Mouse (Mus musculus) limb, embryonic 15.5 days (tissue): ENCODE measurements around the gene Mrps16. TPM values are rescaled to one million over a fixed set of nuclear protein-coding genes. Genes with fewer than 3 reads are reported as not detected.

ENCODE experiments used
- ATAC-seq: fragments of 200-750 bp; cut with Nextera tagmentation; 2 replicates; pipeline ENCODE4 v1.8.0; 2017; ENCODE audit warnings: low read depth, moderate TSS enrichment; ENCODE audit not compliant: insufficient number of reproducible peaks, low FRiP score, low TSS enrichment
- H3K27ac ChIP-seq: fragments of 300-500 bp; sonication (generic); 2 replicates; pipeline ENCODE4 v1.5.1; 2015; ENCODE audit warnings: moderate library complexity, mild to moderate bottlenecking, inconsistent platforms
- H3K27me3 ChIP-seq: fragments of 300-500 bp; sonication (generic); 2 replicates; pipeline ENCODE4 v1.6.1; 2015; ENCODE audit warnings: inconsistent platforms
- H3K36me3 ChIP-seq: fragments of 300-500 bp; sonication (generic); 2 replicates; pipeline ENCODE4 v1.6.1; 2015; ENCODE audit warnings: inconsistent platforms
- H3K4me1 ChIP-seq: fragments of 300-500 bp; sonication (generic); 2 replicates; pipeline ENCODE4 v1.6.1; 2015; ENCODE audit warnings: inconsistent platforms
- H3K4me2 ChIP-seq: fragments of 300-500 bp; sonication (generic); 2 replicates; pipeline ENCODE4 v1.6.1; 2015; ENCODE audit warnings: mild to moderate bottlenecking, inconsistent platforms
- H3K4me3 ChIP-seq: fragments of 300-500 bp; sonication (generic); 2 replicates; pipeline ENCODE4 v1.5.1; 2015; ENCODE audit warnings: mild to moderate bottlenecking, inconsistent platforms
- H3K9ac ChIP-seq: fragments of 300-500 bp; sonication (generic); 2 replicates; pipeline ENCODE4 v1.6.1; 2015; ENCODE audit warnings: inconsistent platforms
- H3K9me3 ChIP-seq: fragments of 300-500 bp; sonication (generic); 2 replicates; pipeline ENCODE4 v1.6.1; 2016; ENCODE audit warnings: inconsistent platforms
- WGBS: fragments of 180-500 bp; shearing (Covaris S2); methylation state at CpG from one replicate; pipeline ENCODE4 v1.1.7; 2015; 5-methylcytosine and 5-hydroxymethylcytosine counted together
- polyA plus RNA-seq: library from polyadenylated mRNA; unstranded; fragments of >200 nt; fragmentation: Nextera tagmentation; extraction: Ambion mirVana; gene quantifications from 2 replicates; pipeline ENCODE4 v1.2.1, GENCODE M21; 2015

The Mrps16 gene
- polyA plus RNA-seq, 1 experiment from 2014 or later: 87.8 TPM

GRCm38 (mm10) chr14:20347441-20347990 lies 45.9 kb downstream of the Mrps16 start:
- peak; percentile 66 for ATAC-seq
- no peaks in the 10 kb centered on the region for H3K9me3 ChIP-seq
- H3K9ac ChIP-seq: peak overlapping the region; percentile 94
- 3% methylated on average over 15 of the region's 15 CpGs for WGBS
- peak overlapping the region; percentile 78 for H3K4me3 ChIP-seq
- H3K27me3 ChIP-seq: no peaks in the 10 kb centered on the region
- peak overlapping the region; percentile 67 for H3K4me2 ChIP-seq
- peak overlapping the region; percentile 84 for H3K27ac ChIP-seq
- H3K36me3 ChIP-seq: peaks cover 32% of the 10 kb centered on the region
- H3K4me1 ChIP-seq: peaks cover 3% of the 10 kb centered on the region; the same call in 1 of the 2 replicates

DNA sequence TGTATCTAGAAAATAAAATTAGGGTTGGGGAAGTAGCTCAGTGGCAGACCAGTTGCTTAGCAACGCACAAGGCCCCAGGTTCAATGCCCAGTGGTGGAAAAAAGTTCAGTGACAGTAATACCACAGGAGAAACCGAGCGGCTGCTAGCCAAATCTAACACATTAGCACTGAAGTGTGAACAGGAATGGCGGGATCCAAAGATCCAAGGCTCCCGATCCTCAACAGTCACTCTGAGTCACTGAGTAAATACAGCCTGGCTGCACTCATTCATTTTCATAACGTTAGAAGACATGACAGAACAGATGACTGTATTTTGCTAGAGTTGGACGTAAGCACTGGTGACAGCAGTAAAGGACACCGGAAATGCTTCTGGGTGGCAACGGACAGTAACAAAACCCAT lies 47.5 kb downstream of the Mrps16 start:
- 88% methylated on average over 9 of the region's 9 CpGs for WGBS
- H3K36me3 ChIP-seq: peaks cover 37% of the 10 kb centered on the region
- ATAC-seq: no peak

DNA sequence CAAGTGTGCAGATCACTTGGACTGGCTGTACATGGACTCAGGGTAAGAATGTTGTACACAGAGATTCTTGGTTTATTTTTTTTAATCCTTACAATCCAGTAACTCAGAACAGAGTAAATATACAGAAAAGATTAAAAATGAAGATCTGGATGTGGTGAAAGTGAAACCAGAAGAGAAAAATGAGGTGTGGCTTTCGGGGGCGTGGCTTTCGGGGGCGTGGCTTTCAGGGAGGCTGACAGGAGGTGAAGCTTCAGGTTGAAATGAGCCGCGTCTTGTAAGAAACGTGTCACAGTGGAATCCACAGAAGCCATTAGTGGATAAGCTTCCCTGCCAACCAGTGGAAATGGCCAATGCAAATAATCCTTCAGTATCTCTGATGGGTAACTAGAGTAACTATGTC lies 52.6 kb downstream of the Mrps16 start:
- H3K4me2 ChIP-seq: no peak overlapping the region
- H3K36me3 ChIP-seq: peaks cover 57% of the 10 kb centered on the region
- H3K9me3 ChIP-seq: no peaks in the 10 kb centered on the region
- H3K4me1 ChIP-seq: no peaks in the 10 kb centered on the region
- no peak overlapping the region for H3K27ac ChIP-seq
- WGBS: 76% methylated on average over 7 of the region's 7 CpGs
- no peak for ATAC-seq
- no peak overlapping the region for H3K4me3 ChIP-seq
- H3K9ac ChIP-seq: no peak overlapping the region
- H3K27me3 ChIP-seq: no peaks in the 10 kb centered on the region

More for the DNA sequence above, 47.5 kb downstream of the Mrps16 start:
- Histone ChIP-seq H3K4me3 (no peak overlapping the region), H3K4me1 (peaks cover 3% of the 10 kb centered on the region; the same call in 1 of the 2 replicates), H3K9ac (no peak overlapping the region), H3K9me3 (no peaks in the 10 kb centered on the region), H3K27ac (no peak overlapping the region), H3K4me2 (no peak overlapping the region), H3K27me3 (no peaks in the 10 kb centered on the region)

GRCm38 (mm10) chr14:20340149-20340548 lies 53.3 kb downstream of the Mrps16 start:
- no peak overlapping the region for H3K4me2 ChIP-seq
- ATAC-seq: no peak
- H3K9me3 ChIP-seq: no peaks in the 10 kb centered on the region
- 84% methylated on average over 8 of the region's 8 CpGs for WGBS
- H3K27ac ChIP-seq: no peak overlapping the region
- no peaks in the 10 kb centered on the region for H3K27me3 ChIP-seq
- no peak overlapping the region for H3K4me3 ChIP-seq
- H3K36me3 ChIP-seq: peaks cover 57% of the 10 kb centered on the region
- no peak overlapping the region for H3K9ac ChIP-seq
- H3K4me1 ChIP-seq: no peaks in the 10 kb centered on the region

DNA sequence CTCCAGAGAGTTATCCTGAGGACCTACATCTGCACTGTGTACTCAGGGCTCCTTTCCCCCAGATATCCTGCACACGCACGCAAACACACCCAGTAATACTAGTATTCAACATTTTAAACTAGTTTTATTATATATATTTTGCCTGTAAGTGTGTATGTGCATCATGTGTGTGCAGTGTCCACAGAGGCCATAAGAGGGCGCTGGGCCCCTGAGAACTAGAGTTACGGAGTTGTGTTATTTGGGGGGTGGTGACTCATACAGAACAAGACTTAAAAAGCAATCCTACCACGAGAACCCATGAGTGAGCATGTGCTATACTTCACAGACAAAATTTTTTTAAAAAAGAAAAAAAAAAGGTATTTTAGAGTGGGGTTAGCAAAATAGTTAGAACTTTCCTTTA lies 54.0 kb downstream of the Mrps16 start:
- no peak overlapping the region for H3K9ac ChIP-seq
- H3K4me1 ChIP-seq: no peaks in the 10 kb centered on the region
- no peak for ATAC-seq
- no peaks in the 10 kb centered on the region for H3K9me3 ChIP-seq
- H3K4me2 ChIP-seq: no peak overlapping the region
- H3K4me3 ChIP-seq: no peak overlapping the region
- H3K36me3 ChIP-seq: peaks cover 58% of the 10 kb centered on the region
- WGBS: 94% methylated on average over 5 of the region's 5 CpGs
- H3K27ac ChIP-seq: no peak overlapping the region
- H3K27me3 ChIP-seq: no peaks in the 10 kb centered on the region

Other genes with a start within 250 kb of the Mrps16 start
- gene Kcnk5, start 211.8 kb downstream of the Mrps16 start, polyA plus RNA-seq: 4.5 and 4.7 TPM in 2 replicates
- 0.17 TPM in 1 of 2 replicates, not detected in the other for gene Kcnk16, start 124.4 kb downstream of the Mrps16 start, polyA plus RNA-seq
- 17.6 and 19.6 TPM in 2 replicates for gene Nudt13, start 98.9 kb downstream of the Mrps16 start, polyA plus RNA-seq
- gene Ecd, start 45.5 kb downstream of the Mrps16 start, polyA plus RNA-seq: 47.5 and 48.2 TPM in 2 replicates
- 31.1 and 34.8 TPM in 2 replicates for gene Fam149b, start 45.5 kb downstream of the Mrps16 start, polyA plus RNA-seq
- 164 and 168 TPM in 2 replicates for gene Dnajc9, start 4.7 kb downstream of the Mrps16 start, polyA plus RNA-seq
- 0.35 and 0.51 TPM in 2 replicates for gene Cfap70, start 58.6 kb upstream of the Mrps16 start, polyA plus RNA-seq
- gene Anxa7, start 86.5 kb upstream of the Mrps16 start, polyA plus RNA-seq: 59.7 and 62.9 TPM in 2 replicates
- gene Mss51, start 103.3 kb upstream of the Mrps16 start, polyA plus RNA-seq: 2.2 and 2.4 TPM in 2 replicates
- 43.0 and 48.5 TPM in 2 replicates for gene Ppp3cb, start 152.9 kb upstream of the Mrps16 start, polyA plus RNA-seq
- gene Usp54, start 247.4 kb upstream of the Mrps16 start, polyA plus RNA-seq: 6.7 and 7.2 TPM in 2 replicates